In the genomic region with DNA sequence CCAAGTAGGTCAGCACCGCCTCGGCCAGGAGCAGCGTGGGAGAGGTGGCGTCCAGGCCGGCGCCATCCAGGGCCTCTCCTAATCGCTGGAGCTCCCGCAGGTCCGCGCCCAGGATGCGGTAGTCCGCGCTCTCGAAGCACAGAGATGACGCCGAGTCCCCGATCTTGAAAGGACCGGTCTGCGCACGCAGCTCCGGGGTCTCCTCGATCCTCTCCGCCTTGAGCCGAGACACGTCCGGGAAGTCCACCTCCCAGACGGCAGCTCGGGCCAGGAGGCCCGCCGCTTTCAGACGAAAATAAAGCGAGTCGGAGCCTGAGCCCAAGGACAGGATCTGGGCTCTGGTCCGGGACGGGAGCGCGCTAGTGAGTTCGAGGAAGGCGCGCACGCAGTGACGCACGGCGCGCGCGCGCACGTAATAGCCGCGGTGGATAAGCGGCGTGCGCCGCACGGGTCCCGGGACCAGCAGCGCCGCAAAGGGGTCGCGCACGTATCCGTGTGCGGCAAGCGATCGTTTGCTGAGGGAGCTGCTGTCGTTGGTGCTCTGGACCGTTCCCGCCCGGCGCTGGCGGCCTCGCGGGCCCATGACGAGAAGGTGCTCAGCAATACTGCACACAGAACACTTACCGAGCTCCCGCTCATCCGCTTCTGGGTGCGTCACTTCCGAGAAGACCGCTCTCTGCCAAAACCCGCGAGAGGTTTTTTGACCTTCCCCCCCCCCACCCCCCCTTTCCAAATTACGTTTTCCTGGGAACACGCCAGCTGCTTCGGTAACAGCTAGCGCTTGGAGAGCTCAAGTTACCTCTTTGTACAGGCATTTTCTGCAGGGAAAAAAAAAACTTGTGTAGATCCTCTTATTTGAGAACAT, we compare ENCODE assay signal across 8 mouse cellular contexts. TPM values are rescaled to one million over a fixed set of nuclear protein-coding genes. Genes with fewer than 3 reads are reported as not detected.
DNase-seq lines count a peak whose midpoint lies in the region; ATAC-seq and TF ChIP-seq lines count a peak whose summit lies in the region.

A gene (plus strand): TSS at position 411 of the 865 bp plus-strand sequence.
A gene (minus strand): TSS at position 636 of the 865 bp plus-strand sequence.

- TF ChIP-seq POLR2A in brain, embryonic 14.5 days (IDR thresholded peaks at IDR 0.05; ENCODE audit: borderline replicate concordance, extremely low read depth, insufficient read depth, insufficient read length, poor library complexity, severe bottlenecking) = peak; percentile 94

- H3K4me3 ChIP-seq in erythroblast, embryonic 14.5 days (replicated peaks) = peak within 1 kb of the TSS; percentile 100
- peak within 1 kb of the TSS; percentile 76 for H3K4me3 ChIP-seq in heart, embryonic 12.5 days
- peak within 1 kb of the TSS; percentile 65 for H3K4me3 ChIP-seq in kidney, postnatal 0 days (replicated peaks; ENCODE audit: low read depth, low read length)
- peak within 1 kb of the TSS; percentile 78 for H3K4me3 ChIP-seq in liver, embryonic 11.5 days (ENCODE audit: low read depth, low read length)
- peak within 1 kb of the TSS; percentile 57 for H3K4me3 ChIP-seq in stomach, embryonic 14.5 days (ENCODE audit: low read depth, low read length)

- peaks cover 40% of the 10 kb centered on the region for H3K4me1 ChIP-seq in erythroblast, embryonic 14.5 days (ENCODE audit: control insufficient read depth)
- peaks cover 24% of the 10 kb centered on the region for H3K4me1 ChIP-seq in heart, embryonic 12.5 days (replicated peaks)
- 0 out of 2 replicates have a peak, but pooled peaks cover 5% of the 10 kb centered on the region for H3K4me1 ChIP-seq in kidney, postnatal 0 days (replicated peaks; ENCODE audit: insufficient read depth, low read length)
- peaks cover 20% of the 10 kb centered on the region for H3K4me1 ChIP-seq in liver, embryonic 11.5 days (replicated peaks; ENCODE audit: control insufficient read depth, insufficient read depth, low read length)
- peaks cover 15% of the 10 kb centered on the region for H3K4me1 ChIP-seq in stomach, embryonic 14.5 days (ENCODE audit: control insufficient read depth, insufficient read depth, low read length)

- H3K4me2 ChIP-seq in heart, embryonic 12.5 days = peak within 1 kb of the TSS; percentile 88
- H3K4me2 ChIP-seq in kidney, postnatal 0 days (ENCODE audit: low read length) = peak within 1 kb of the TSS; percentile 86
- peak within 1 kb of the TSS; percentile 90 for H3K4me2 ChIP-seq in liver, embryonic 11.5 days
- H3K4me2 ChIP-seq in stomach, embryonic 14.5 days (replicated peaks; ENCODE audit: low read depth, low read length) = peak within 1 kb of the TSS; percentile 96

- DNase-seq in B cell, adult 2 months = peak; percentile 89 to 94
- peak; percentile 97 for DNase-seq in brain, embryonic 14.5 days (ENCODE audit: low read depth)
- DNase-seq in kidney, postnatal 0 days (ENCODE audit: low spot score) = peak; percentile 94
- DNase-seq in liver, embryonic 11.5 days (ENCODE audit: low spot score) = peak; percentile 90
- DNase-seq in naive thymus-derived CD4-positive, alpha-beta T cell, adult 2 months (ENCODE audit: low read depth) = peak; percentile 93

- H3K9me3 ChIP-seq in erythroblast, embryonic 14.5 days (ENCODE audit: control insufficient read depth, low read length) = peaks cover under 1% of the 10 kb centered on the region; the same call in 1 of the 2 replicates
- 0 out of 2 replicates have a peak, but pooled peaks cover 4% of the 10 kb centered on the region for H3K9me3 ChIP-seq in heart, embryonic 12.5 days (replicated peaks)
- H3K9me3 ChIP-seq in kidney, postnatal 0 days (replicated peaks; ENCODE audit: low read length) = no peaks in the 10 kb centered on the region
- 0 out of 2 replicates have a peak, but pooled peaks cover under 1% of the 10 kb centered on the region for H3K9me3 ChIP-seq in liver, embryonic 11.5 days (ENCODE audit: control insufficient read depth, low read length)
- 0 out of 2 replicates have a peak, but pooled peaks cover 5% of the 10 kb centered on the region for H3K9me3 ChIP-seq in stomach, embryonic 14.5 days (ENCODE audit: control insufficient read depth, low read depth, low read length)

- peaks cover 45% of the 10 kb centered on the region for H3K36me3 ChIP-seq in erythroblast, embryonic 14.5 days (ENCODE audit: control insufficient read depth)
- peaks cover 29% of the 10 kb centered on the region for H3K36me3 ChIP-seq in heart, embryonic 12.5 days
- 0 out of 2 replicates have a peak, but pooled peaks cover 6% of the 10 kb centered on the region for H3K36me3 ChIP-seq in kidney, postnatal 0 days (ENCODE audit: insufficient read depth, low read length)
- H3K36me3 ChIP-seq in liver, embryonic 11.5 days (ENCODE audit: control insufficient read depth, insufficient read depth, low read length) = peaks cover 14% of the 10 kb centered on the region
- peaks cover 12% of the 10 kb centered on the region; the same call in 1 of the 2 replicates for H3K36me3 ChIP-seq in stomach, embryonic 14.5 days (ENCODE audit: control insufficient read depth, insufficient read depth, low read length)

- peak within 1 kb of the TSS; percentile 98 for H3K27ac ChIP-seq in heart, embryonic 12.5 days (ENCODE audit: poor library complexity, severe bottlenecking)
- H3K27ac ChIP-seq in kidney, postnatal 0 days = peak within 1 kb of the TSS; percentile 98
- peak within 1 kb of the TSS; percentile 82 for H3K27ac ChIP-seq in liver, embryonic 11.5 days (ENCODE audit: low read depth, low read length)
- peak within 1 kb of the TSS; percentile 98 for H3K27ac ChIP-seq in stomach, embryonic 14.5 days (ENCODE audit: low read length)

- H3K9ac ChIP-seq in heart, embryonic 12.5 days = peak within 1 kb of the TSS; percentile 88
- peak within 1 kb of the TSS; percentile 84 for H3K9ac ChIP-seq in kidney, postnatal 0 days (ENCODE audit: low read depth, low read length)
- peak within 1 kb of the TSS; percentile 92 for H3K9ac ChIP-seq in liver, embryonic 11.5 days (ENCODE audit: low read depth, low read length)
- peak within 1 kb of the TSS; percentile 79 for H3K9ac ChIP-seq in stomach, embryonic 14.5 days (replicated peaks; ENCODE audit: low read depth, low read length)

- TF ChIP-seq CTCF in brain, embryonic 14.5 days (IDR thresholded peaks at IDR 0.05; ENCODE audit: borderline replicate concordance, extremely low read depth, insufficient read depth, insufficient read length) = no peak
- TF ChIP-seq CTCF in kidney, postnatal 0 days (IDR thresholded peaks at IDR 0.05; ENCODE audit: low read depth) = 0 out of 2 replicates have a peak, but pooled peaks have one; percentile 1

- under 1% methylated on average over 87 of the region's 87 CpGs for WGBS in heart, embryonic 12.5 days
- under 1% methylated on average over 84 of the region's 87 CpGs for WGBS in kidney, postnatal 0 days
- 1% methylated on average over 87 of the region's 87 CpGs for WGBS in liver, embryonic 11.5 days
- WGBS in stomach, embryonic 14.5 days = under 1% methylated on average over 86 of the region's 87 CpGs

- ATAC-seq in heart, embryonic 12.5 days (ENCODE audit: insufficient number of reproducible peaks, low FRiP score) = peak; percentile 92
- ATAC-seq in kidney, postnatal 0 days (replicated peaks; ENCODE audit: low FRiP score, low read depth) = peak; percentile 92
- peak; percentile 94 for ATAC-seq in liver, embryonic 11.5 days (replicated peaks; ENCODE audit: low FRiP score)
- ATAC-seq in stomach, embryonic 14.5 days (ENCODE audit: insufficient number of reproducible peaks, insufficient read depth, low FRiP score, low read depth) = peak; percentile 93

- H3K27me3 ChIP-seq in erythroblast, embryonic 14.5 days (ENCODE audit: control insufficient read depth) = no peaks in the 10 kb centered on the region
- no peaks in the 10 kb centered on the region for H3K27me3 ChIP-seq in heart, embryonic 12.5 days (replicated peaks)
- H3K27me3 ChIP-seq in kidney, postnatal 0 days (ENCODE audit: insufficient read depth, low read length) = no peaks in the 10 kb centered on the region
- no peaks in the 10 kb centered on the region for H3K27me3 ChIP-seq in liver, embryonic 11.5 days (replicated peaks; ENCODE audit: control insufficient read depth, insufficient read depth, low read length)
- no peaks in the 10 kb centered on the region for H3K27me3 ChIP-seq in stomach, embryonic 14.5 days (ENCODE audit: control insufficient read depth, insufficient read depth, low read length)

RNA-seq across cellular contexts. Expression of the first gene that starts in this region (rescaled TPM):
- polyA plus RNA-seq in brain, embryonic 14.5 days (2012; rRNA removed) = 22.8 and 24.2 TPM in 2 replicates
- polyA plus RNA-seq in erythroblast, embryonic 14.5 days (2012) = 0.20 and 0.50 TPM in 2 replicates
- 13.5 and 13.7 TPM in 2 replicates for polyA plus RNA-seq in heart, embryonic 12.5 days (2016; fragmentation: Nextera tagmentation; extraction: Ambion mirVana)
- 21.1 and 21.2 TPM in 2 replicates for polyA plus RNA-seq in kidney, postnatal 0 days (2015; fragmentation: Nextera tagmentation; extraction: Ambion mirVana)
- polyA plus RNA-seq in liver, embryonic 11.5 days (2014; fragmentation: Nextera tagmentation; extraction: Ambion mirVana) = 17.8 and 18.5 TPM in 2 replicates
- 21.8 and 22.7 TPM in 2 replicates for polyA plus RNA-seq in stomach, embryonic 14.5 days (2014; fragmentation: Nextera tagmentation; extraction: Ambion mirVana)

RNA-seq across cellular contexts. Expression of the second gene that starts in this region (rescaled TPM):
- polyA plus RNA-seq in brain, embryonic 14.5 days (2012; rRNA removed) = 11.5 and 12.9 TPM in 2 replicates
- polyA plus RNA-seq in erythroblast, embryonic 14.5 days (2012) = 0.27 and 0.32 TPM in 2 replicates
- 15.1 and 17.4 TPM in 2 replicates for polyA plus RNA-seq in heart, embryonic 12.5 days (2016; fragmentation: Nextera tagmentation; extraction: Ambion mirVana)
- polyA plus RNA-seq in kidney, postnatal 0 days (2015; fragmentation: Nextera tagmentation; extraction: Ambion mirVana) = 26.7 and 28.4 TPM in 2 replicates
- polyA plus RNA-seq in liver, embryonic 11.5 days (2014; fragmentation: Nextera tagmentation; extraction: Ambion mirVana) = 16.8 and 17.1 TPM in 2 replicates
- 20.1 and 23.9 TPM in 2 replicates for polyA plus RNA-seq in stomach, embryonic 14.5 days (2014; fragmentation: Nextera tagmentation; extraction: Ambion mirVana)

Comparison
In these comparisons a context has a peak if more than half of its experiments do, and no peak if none do; other contexts are left out.
1. Peak in every context shown above with its lines: DNase-seq, ATAC-seq, H3K4me3 ChIP-seq and H3K27ac ChIP-seq.